Mouse (Mus musculus): ENCODE measurements around the gene Dsp.

- no peak for TF ChIP-seq ZC3H11A (IDR thresholded peaks at IDR 0.05; ENCODE audit: borderline replicate concordance, low read depth, low read length)
- TF ChIP-seq ZNF384 (IDR thresholded peaks at IDR 0.05; ENCODE audit: low read depth, low read length): no peak
- TF ChIP-seq CHD2 (IDR thresholded peaks at IDR 0.05; ENCODE audit: low read depth, low read length): no peak
These were observed 79.2 kb downstream of the Dsp start for GRCm38 (mm10) chr13:38230177-38230821.
